Mouse (Mus musculus) olfactory bulb, adult 2 months (tissue): ENCODE results near the gene Pgm2l1. TPM values are rescaled to one million over a fixed set of nuclear protein-coding genes. Genes with fewer than 3 reads are reported as not detected.
"Not testable (repeated sequence)": the region's sequence is repeated elsewhere in the genome, so short reads cannot be mapped to it uniquely, and the experiment has no call there.

Source experiments
- H3K27ac ChIP-seq: fragments of 200-500 bp; 2 replicates; pipeline ENCODE4 v1.5.1; 2012; ENCODE audit warnings: low read depth, low read length; ENCODE audit not compliant: insufficient read depth
- H3K4me1 ChIP-seq: fragments of 200-500 bp; 2 replicates; pipeline ENCODE4 v1.6.1; 2012; ENCODE audit warnings: low read length; ENCODE audit not compliant: control insufficient read depth, insufficient read depth
- H3K4me3 ChIP-seq: fragments of 200-500 bp; 2 replicates; pipeline ENCODE4 v1.5.1; 2012; ENCODE audit warnings: mild to moderate bottlenecking, low read depth, low read length, moderate library complexity; ENCODE audit not compliant: insufficient read depth
- CTCF ChIP-seq: fragments of 200-500 bp; IDR thresholded peaks from 2 replicates; pipeline ENCODE4 v1.5.1; 2012; ENCODE audit warnings: low read depth, mild to moderate bottlenecking, low read length, moderate library complexity; ENCODE audit not compliant: insufficient read depth
- POLR2A ChIP-seq: fragments of 200-500 bp; IDR thresholded peaks from 2 replicates; pipeline ENCODE4 v1.6.1; 2012; ENCODE audit warnings: mild to moderate bottlenecking, low read depth, low read length, moderate library complexity; ENCODE audit not compliant: insufficient read depth
- WGBS: fragments of 180-500 bp; shearing (Covaris S2); methylation state at CpG from one replicate; pipeline ENCODE4 v1.1.7; 2018; 5-methylcytosine and 5-hydroxymethylcytosine counted together
- polyA plus RNA-seq: library from polyadenylated mRNA; stranded (reverse); fragments of >200 nt; gene quantifications from 2 replicates; pipeline ENCODE4 v1.2.4, GENCODE M21; 2012; ENCODE audit warnings: low replicate concordance; ENCODE audit not compliant: missing spikeins, insufficient read depth, insufficient read length

Pgm2l1 gene
- polyA plus RNA-seq, 1 experiment, result not detected

DNA sequence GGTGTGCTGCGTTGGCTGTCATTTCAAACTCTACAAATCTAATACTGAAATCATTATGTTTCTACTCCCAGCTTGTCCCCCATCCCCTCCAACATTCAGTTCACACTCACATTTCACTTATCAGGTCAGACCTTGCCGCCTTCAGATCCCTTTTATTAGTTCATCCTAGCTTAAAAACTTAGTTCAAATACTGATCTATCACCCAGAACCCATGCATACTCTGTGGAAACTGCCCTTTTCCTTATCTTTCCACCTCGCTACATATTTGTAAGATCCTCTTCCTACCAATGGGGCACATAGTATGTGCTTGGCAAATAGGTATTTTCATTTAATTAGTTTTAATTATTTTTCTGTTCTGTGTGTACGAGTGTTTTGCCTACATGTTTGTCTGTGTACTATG, 17.0 kb downstream of the Pgm2l1 start:
- H3K4me3 ChIP-seq, result no peak overlapping the region
- no peak overlapping the region for H3K27ac ChIP-seq
- no peak for TF ChIP-seq CTCF
- TF ChIP-seq POLR2A, result no peak
- no peaks in the 10 kb centered on the region for H3K4me1 ChIP-seq
- WGBS, result 95% methylated on average over 4 of the region's 4 CpGs

DNA sequence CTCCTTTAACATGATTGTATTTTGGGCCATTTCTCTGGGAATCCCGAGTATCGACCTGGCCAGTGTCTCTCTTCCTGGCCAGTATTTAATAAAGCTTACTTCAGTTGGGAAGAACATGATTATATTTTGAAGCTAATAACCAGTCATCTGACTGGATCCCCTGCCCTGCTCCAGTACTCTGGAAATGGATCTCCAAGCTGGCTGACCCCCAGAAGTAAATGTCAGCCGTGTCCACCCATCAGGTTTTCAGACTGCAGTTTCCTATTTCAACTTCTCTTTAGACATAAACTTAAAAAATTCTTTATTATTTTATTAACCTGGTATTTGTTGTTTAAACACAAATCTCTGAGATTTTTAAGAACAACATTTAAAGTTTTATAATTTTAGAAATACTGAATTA, 18.0 kb downstream of the Pgm2l1 start:
- WGBS, result 96% methylated on average over 3 of the region's 3 CpGs
- no peaks in the 10 kb centered on the region for H3K4me1 ChIP-seq
- H3K27ac ChIP-seq, result no peak overlapping the region
- TF ChIP-seq POLR2A (no peak), CTCF (no peak)
- no peak overlapping the region for H3K4me3 ChIP-seq

- Histone ChIP-seq H3K27ac (no peak overlapping the region), H3K4me3 (no peak overlapping the region), H3K4me1 (no peaks in the 10 kb centered on the region)
- 95% methylated on average over 5 of the region's 5 CpGs for WGBS
- no peak for TF ChIP-seq CTCF
- no peak for TF ChIP-seq POLR2A
Measured at GRCm38 (mm10) chr7:100250667-100251066, 23.5 kb downstream of the Pgm2l1 start.

GRCm38 (mm10) chr7:100262350-100262749, 35.2 kb downstream of the Pgm2l1 start:
- Histone ChIP-seq H3K27ac (no peak overlapping the region), H3K4me1 (no peaks in the 10 kb centered on the region), H3K4me3 (no peak overlapping the region)
- no peak for TF ChIP-seq CTCF
- TF ChIP-seq POLR2A, result no peak
- WGBS, result 77% methylated on average over 3 of the region's 3 CpGs

GRCm38 (mm10) chr7:100264934-100265333, 37.7 kb downstream of the Pgm2l1 start:
- 70% methylated on average over 17 of the region's 17 CpGs for WGBS
- H3K27ac ChIP-seq, H3K4me1 ChIP-seq, H3K4me3 ChIP-seq: not testable (repeated sequence)

- WGBS, result 96% methylated on average over 8 of the region's 8 CpGs
Measured at GRCm38 (mm10) chr7:100272369-100272768, 45.2 kb downstream of the Pgm2l1 start.

DNA sequence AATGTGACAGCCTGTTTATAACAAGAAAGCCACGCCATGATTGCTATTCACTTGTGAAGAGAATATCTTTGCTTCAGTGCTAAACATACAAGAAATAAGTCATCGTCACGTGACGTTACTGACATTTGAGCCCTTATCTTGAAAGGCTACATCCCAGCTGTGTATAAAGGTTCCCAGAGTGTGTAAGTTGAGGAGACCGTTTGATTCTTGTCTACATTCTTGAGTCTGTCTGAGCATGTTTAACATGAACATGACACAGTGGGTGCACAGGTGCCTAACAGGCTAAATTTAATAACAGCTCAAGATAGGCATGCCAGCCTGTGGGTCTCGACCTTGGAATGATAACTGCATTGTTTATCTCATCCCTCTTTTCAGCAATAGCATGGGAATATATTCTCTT, 47.3 kb downstream of the Pgm2l1 start:
- 89% methylated on average over 6 of the region's 6 CpGs for WGBS
- Histone ChIP-seq H3K4me3 (no peak overlapping the region), H3K4me1 (no peaks in the 10 kb centered on the region), H3K27ac (no peak overlapping the region)
- TF ChIP-seq POLR2A (no peak), CTCF (no peak)

More at GRCm38 (mm10) chr7:100272369-100272768, 45.2 kb downstream of the Pgm2l1 start:
- TF ChIP-seq POLR2A (no peak), CTCF (no peak)
- Histone ChIP-seq H3K4me1 (no peaks in the 10 kb centered on the region), H3K27ac (no peak overlapping the region), H3K4me3 (no peak overlapping the region)

DNA sequence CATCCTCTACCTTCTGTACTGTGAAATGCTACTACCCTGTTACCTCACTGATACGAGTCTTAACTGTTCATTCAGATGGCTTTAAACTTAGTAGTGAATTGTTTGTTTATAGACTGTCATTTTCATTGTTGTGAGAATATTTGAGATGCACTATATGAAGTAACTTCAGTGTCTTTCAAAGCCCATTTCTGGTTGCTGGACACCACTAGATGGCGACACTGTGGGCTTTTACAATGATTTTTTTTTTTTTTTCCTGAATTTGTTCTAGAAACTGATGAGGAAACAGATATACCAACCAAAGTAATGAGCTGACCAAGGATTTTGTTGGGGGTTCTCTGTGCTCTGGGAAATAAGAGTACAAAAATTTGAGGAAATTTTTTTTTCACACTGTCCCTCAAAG, 49.2 kb downstream of the Pgm2l1 start:
- Histone ChIP-seq H3K4me1 (no peaks in the 10 kb centered on the region), H3K27ac (no peak overlapping the region), H3K4me3 (no peak overlapping the region)
- TF ChIP-seq POLR2A (no peak), CTCF (no peak)
- 49% methylated on average over 2 of the region's 2 CpGs for WGBS

- 0% methylated on average over 1 of the region's 1 CpGs for WGBS
- TF ChIP-seq POLR2A (no peak), CTCF (no peak)
- Histone ChIP-seq H3K4me3 (no peak overlapping the region), H3K4me1 (no peaks in the 10 kb centered on the region), H3K27ac (no peak overlapping the region)
Measured at GRCm38 (mm10) chr7:100279803-100280202, 52.6 kb downstream of the Pgm2l1 start.

DNA sequence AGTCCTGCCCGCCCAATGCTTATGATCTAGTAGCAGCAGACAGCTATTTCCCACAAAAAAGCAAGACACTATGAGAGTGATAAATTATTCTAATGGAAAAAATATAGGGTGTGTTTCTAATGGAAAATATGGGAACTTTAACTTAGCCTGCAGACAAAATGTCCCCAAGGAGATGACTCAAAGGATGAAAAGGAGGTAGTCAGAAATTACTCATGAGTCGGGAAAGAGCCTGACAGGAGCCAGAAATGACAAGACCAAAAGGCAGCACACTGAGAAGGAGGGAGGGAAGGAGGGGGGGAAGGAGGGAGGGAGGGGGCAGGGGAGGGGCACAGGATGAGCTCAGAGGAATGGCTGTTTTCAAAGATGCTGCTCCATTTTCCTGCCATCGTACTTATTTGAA, 54.4 kb downstream of the Pgm2l1 start:
- 66% methylated on average over 3 of the region's 3 CpGs for WGBS
- Histone ChIP-seq H3K27ac (no peak overlapping the region), H3K4me3 (no peak overlapping the region), H3K4me1 (peaks cover 7% of the 10 kb centered on the region)
- TF ChIP-seq POLR2A, result no peak
- TF ChIP-seq CTCF, result no peak
